Mouse (Mus musculus) cortical plate, adult 2 months (tissue): ENCODE results near the gene Myf6.

Experiments
- CTCF ChIP-seq: fragments of 200-500 bp; IDR thresholded peaks from 2 replicates; pipeline ENCODE4 v1.5.1; 2011; ENCODE audit warnings: mild to moderate bottlenecking, control low read depth, low read length; ENCODE audit not compliant: insufficient read depth; ENCODE audit errors: extremely low read depth
- POLR2A ChIP-seq: fragments of 200-500 bp; IDR thresholded peaks from 2 replicates; pipeline ENCODE4 v1.6.1; 2011; ENCODE audit warnings: mild to moderate bottlenecking, low read length, control low read depth; ENCODE audit not compliant: insufficient read depth; ENCODE audit errors: extremely low read depth

DNA sequence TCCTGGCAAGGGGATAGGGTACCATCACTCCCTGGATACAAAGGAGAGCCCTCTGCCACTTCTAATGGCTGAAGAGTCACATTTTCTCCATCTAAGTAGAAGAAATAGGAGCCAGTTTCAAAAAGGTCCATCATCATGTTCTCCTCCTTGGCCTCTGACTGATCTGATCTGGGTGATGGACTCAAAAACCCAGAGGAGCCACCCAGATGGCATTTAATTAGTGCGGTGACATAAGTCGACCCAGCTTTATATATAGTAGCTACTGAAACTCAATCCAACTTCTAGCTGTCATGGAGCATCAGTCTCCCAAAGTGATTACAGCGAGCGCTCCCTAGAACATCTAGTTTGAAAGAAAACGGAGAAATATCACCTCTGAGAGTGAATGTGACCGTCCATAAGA, at the start of gene Myf6:
- TF ChIP-seq POLR2A (no peak), CTCF (no peak)
